Mouse (Mus musculus): Measurements from ENCODE around the gene Tbc1d9b.
"Not testable (repeated sequence)": the region's sequence is repeated elsewhere in the genome, so short reads cannot be mapped to it uniquely, and the experiment has no call there.

Tbc1d9b gene

GRCm38 (mm10) chr11:50138206-50138822, 7.1 kb downstream of the Tbc1d9b start:
- no peak for DNase-seq (ENCODE audit: low spot score in 2 of 2)

GRCm38 (mm10) chr11:50139571-50139970, 8.4 kb downstream of the Tbc1d9b start:
- DNase-seq (ENCODE audit: low spot score in 2 of 2) = no peak

GRCm38 (mm10) chr11:50145529-50145928, 14.3 kb downstream of the Tbc1d9b start:
- no peak for DNase-seq (ENCODE audit: low spot score in 2 of 2)

- no peak for DNase-seq (ENCODE audit: low spot score in 2 of 2)
Observed at GRCm38 (mm10) chr11:50146121-50146520, 14.9 kb downstream of the Tbc1d9b start.

GRCm38 (mm10) chr11:50147267-50147957, 16.2 kb downstream of the Tbc1d9b start:
- DNase-seq (ENCODE audit: low spot score in 2 of 2) = peak; percentile 47 to 65

GRCm38 (mm10) chr11:50147958-50148476, 16.8 kb downstream of the Tbc1d9b start:
- DNase-seq (ENCODE audit: low spot score in 2 of 2) = no peak

DNA sequence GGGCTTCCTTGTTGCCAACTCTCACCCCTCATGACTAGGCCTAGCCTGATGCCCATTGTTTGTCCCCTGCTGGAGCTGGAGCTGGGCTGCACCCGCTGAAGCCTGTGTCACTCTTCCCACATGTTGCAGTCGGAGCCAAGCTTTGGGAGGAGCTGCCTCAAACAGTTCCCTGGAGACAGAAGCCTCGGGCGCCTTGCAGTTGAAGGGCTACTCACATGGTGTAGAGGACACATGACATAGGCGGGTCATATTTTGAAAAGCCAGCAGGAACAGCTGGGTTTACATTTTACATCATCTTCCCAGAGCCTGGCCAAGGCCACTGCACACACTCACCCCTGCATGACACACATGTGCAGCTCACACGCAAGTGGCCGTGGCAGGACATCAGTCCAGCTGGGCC, 18.0 kb downstream of the Tbc1d9b start:
- DNase-seq (ENCODE audit: low spot score in 2 of 2) = peak; percentile 66 to 81

GRCm38 (mm10) chr11:50149603-50150150, 18.5 kb downstream of the Tbc1d9b start:
- no peak for DNase-seq (ENCODE audit: low spot score in 2 of 2)

DNA sequence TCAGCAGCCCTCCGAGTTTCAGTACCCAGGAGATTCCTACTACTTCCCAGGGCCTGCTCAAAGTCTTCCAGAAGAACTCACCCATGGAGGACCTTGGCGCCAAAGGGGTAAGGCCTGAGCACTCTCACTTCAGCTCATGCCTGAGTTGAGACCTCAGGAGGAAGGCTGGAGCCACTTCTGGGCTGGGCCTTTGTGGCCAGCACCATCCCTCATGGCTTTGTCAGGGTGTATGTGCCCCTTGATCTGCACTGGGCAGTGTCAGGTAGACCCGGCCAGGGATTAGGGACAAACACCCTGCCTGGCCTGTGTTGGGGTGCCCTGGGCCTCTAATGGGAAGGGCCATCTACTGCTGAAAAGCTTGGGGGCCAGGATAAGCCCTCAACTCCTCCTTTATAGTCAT, 20.2 kb downstream of the Tbc1d9b start:
- DNase-seq (ENCODE audit: low spot score in 2 of 2) = no peak

GRCm38 (mm10) chr11:50154166-50154565, 23.0 kb downstream of the Tbc1d9b start:
- DNase-seq (ENCODE audit: low spot score in 2 of 2) = no peak

DNA sequence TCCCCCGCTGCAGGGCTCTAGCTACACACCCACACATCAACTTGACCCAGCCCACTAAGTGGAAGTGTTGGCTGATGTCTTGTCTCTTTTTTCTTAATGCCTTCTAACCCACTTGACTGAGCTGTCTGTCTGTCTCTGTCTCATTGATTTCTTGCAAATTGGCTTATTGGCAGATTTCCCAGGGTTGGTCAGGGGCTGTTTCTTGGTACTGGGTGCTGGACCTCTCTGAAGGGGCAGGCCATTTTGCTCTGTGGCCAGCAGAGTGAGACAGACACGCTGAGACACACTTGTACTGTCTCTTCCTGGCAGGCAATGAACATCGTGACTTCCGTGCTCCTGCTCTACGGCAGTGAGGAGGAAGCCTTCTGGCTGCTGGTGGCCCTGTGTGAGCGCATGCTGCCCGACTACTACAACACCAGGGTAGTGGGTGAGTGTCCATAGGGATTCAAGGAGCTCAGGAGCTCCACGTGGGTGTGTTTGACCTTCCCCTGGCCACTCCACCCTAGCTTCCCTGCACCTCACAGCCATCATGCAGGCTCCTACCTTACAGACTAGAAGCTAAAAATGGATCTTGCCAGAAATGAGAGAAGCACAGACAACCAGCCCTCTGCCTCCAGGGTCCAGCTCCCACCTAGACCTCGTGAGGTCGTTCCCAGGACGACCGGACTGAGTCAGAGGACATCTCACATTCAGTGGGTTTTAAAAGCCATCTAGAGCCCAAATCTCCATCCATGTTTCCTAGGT, 23.8 kb downstream of the Tbc1d9b start:
- DNase-seq (ENCODE audit: low spot score in 2 of 2) = no peak

DNA sequence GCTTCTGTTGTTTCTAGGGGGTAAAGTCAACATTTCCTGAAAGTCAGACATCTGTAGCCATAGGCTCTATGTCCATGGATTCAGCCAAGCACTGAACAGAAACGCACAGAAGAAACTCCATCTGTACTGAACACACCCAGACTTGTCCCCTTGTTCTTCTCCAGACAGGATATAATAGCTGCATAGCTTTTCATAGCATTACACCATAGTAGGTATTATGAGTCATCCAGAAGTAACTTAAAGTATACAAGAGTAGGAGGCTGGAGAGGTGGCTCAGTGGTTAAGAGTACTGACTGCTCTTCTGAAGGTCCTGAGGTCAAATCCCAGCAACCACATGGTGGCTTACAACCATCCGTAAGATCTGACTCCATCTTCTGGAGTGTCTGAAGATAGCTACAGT, 24.6 kb downstream of the Tbc1d9b start:
- DNase-seq (ENCODE audit: low spot score in 2 of 2) = no peak

DNA sequence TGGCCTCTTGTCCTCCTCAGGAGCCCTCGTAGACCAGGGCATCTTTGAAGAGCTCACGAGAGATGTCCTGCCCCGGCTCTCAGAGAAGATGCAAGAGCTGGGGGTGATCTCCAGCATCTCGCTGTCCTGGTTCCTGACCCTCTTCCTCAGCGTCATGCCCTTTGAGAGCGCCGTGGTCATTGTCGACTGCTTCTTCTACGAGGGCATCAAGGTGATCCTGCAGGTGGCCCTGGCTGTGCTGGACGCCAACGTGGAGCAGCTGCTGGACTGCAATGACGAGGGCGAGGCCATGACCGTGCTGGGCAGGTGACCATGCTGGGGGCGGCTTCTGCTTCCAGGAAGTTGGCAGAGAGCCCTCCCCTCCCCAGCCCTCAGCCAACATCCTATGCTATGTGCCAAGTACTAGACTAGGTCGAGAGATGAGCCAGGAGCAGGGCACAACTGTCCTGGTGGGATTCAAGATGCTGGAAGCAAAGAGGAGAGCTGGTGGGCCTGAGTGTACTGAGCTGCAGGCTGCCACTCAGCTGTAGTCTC, 25.6 kb downstream of the Tbc1d9b start:
- no peak for DNase-seq (ENCODE audit: low spot score in 2 of 2)

DNA sequence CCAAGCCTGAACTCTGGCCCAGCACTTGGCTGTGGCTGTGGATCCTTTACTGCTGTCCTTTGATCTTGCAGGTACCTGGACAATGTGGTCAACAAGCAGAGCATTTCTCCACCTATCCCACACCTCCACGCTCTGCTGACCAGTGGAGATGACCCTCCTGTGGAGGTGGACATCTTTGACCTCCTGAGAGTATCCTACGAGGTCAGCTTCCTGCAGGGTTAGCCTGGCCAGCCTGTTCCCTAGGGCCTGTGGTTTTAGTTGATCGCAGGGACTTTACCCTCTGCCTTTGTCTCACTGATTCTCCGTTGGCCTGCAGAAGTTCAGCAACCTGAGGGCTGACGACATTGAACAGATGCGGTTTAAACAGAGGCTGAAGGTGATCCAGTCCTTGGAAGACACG, 27.1 kb downstream of the Tbc1d9b start:
- DNase-seq (ENCODE audit: low spot score in 2 of 2) = no peak

- no peak for DNase-seq (ENCODE audit: low spot score in 2 of 2)
Observed at GRCm38 (mm10) chr11:50159347-50159746, 28.2 kb downstream of the Tbc1d9b start.

GRCm38 (mm10) chr11:50161578-50162304, 30.5 kb downstream of the Tbc1d9b start:
- DNase-seq (ENCODE audit: low spot score in 2 of 2) = peak; percentile 33 to 42

DNA sequence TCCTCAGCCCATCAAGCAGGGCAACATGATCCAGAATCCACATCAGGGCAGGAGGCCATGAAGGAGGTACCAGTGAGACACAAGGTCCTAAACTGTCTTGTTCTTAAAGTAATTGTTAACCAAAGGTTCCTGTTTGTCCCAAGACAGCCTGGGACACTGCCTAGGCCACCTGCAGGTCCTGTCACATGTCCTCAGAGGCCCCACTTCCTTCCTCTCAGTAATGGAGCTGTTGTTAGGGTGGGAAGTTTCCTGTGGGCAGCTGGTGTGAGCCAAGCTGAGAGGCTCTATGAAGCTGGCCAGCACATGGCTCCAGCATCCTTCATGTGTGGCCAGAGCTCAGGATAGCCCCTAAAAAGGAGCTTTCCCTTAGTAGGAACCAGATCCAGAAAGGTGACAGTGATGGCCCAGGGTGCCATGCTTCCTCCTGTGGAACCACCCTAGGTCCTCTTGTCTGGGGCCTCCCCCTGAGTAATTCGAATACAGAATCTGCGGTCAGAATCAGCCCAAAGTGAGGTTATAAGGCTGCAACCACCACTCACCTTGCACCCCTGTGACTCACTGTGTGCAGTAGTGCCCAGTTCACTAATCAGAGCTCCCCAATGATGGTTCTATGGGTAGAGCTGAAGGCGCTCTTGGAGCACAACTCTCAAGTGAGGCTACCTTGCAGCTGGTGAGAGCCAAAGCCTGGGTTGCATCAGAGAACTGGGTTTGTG, 31.3 kb downstream of the Tbc1d9b start:
- peak in 1 of 2 experiments; percentile 56 for DNase-seq (ENCODE audit: low spot score in 2 of 2)

DNA sequence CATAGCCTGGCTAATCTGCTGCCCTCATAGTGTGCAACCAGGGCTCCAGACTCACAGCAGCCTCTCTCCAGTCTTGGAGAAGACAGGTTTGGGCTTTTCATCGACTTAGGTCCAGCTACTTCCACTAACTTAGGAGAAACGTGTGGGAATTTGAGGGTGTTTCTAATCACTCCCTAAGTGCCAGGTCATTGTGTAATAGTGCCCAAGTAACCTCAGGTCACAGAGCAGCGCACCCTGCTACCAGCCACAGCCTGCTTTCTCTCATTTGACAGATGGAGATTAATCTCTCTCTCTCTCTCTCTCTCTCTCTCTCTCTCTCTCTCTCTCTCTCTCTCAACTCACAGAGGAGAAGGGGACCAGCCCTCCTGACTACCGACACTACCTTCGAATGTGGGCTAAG, 37.2 kb downstream of the Tbc1d9b start:
- no peak for DNase-seq (ENCODE audit: low spot score in 2 of 2)

DNA sequence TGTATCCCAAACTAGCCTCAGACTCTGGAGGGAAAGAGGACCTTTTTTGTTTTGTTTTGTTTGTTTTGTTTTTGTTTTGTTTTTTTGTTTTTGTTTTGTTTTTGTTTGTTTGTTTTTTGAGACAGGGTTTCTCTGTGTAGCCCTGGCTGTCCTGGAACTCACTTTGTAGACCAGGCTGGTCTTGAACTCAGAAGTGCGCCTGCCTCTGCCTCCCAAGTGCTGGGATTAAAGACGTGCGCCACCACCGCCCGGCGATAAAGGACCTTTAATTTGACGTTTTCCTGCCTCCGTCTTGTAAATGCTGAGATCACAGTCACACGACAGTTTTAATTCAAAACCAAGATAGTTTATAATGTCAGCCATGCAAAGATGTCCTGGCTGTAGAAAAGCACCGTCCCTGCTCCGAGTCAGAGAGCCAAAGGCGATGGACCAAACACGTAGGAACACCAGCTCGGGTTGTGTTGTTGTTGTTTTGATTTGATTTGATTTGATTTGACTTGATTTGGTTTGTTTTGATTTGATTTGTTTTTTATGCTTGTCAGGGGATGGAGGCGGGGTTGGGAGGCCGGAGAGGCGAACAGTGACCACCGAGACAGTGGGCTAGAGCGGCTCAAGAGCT, 43.0 kb downstream of the Tbc1d9b start, which contains the start of gene Mrnip:
TSS of gene Mrnip (plus strand) at position 334 of the 619 bp plus-strand sequence.
- not testable (repeated sequence) for DNase-seq (ENCODE audit: low spot score in 2 of 2)

DNA sequence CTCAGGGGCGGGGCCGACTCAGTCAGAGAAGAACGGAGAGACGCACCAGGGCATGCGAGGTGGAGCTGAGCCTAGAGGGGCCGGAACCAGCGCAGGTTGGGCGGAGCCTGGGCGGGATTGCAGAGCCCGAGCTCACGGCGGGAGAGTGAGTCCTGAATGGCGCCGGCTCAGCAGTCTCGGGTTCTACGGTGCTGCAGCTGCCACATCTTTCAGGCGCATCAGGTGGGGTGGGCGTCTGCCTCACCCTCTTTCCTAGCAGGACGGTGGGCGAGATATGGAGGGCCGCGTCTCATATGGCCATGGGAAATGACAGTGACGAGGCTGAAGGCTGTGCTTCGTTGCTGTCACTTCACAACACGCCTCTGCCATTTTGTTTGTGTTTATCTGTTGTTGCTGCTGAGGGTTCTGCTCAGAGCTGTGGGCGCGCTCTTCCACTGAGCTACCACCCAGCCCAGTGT, 43.6 kb downstream of the Tbc1d9b start:
- peak; percentile 96 to 98 for DNase-seq (ENCODE audit: low spot score in 2 of 2)

All from heart, adult 9 months (tissue).